Mouse (Mus musculus): Measurements from ENCODE around the gene Ldb2. TPM values are rescaled to one million over a fixed set of nuclear protein-coding genes. Genes with fewer than 3 reads are reported as not detected.
A peak's percentile ranks its signal among the peaks of the same experiment; 100 is the strongest.

Ldb2 gene
- total and polyA plus RNA-seq, 2 experiments from 2014 or later, result 8.0 to 10.6 TPM

GRCm38 (mm10) chr5:44734131-44734723 is 65.3 kb downstream of the Ldb2 start:
- H3K4me2 ChIP-seq (ENCODE audit: low read depth, low read length), result no peak overlapping the region
- H3K9me3 ChIP-seq (replicated peaks; ENCODE audit: control insufficient read depth, low read length), result no peaks in the 10 kb centered on the region
- DNase-seq (ENCODE audit: low spot score) (no peak), ATAC-seq (ENCODE audit: insufficient read depth, low read depth) (no peak)
- no peaks in the 10 kb centered on the region for H3K4me1 ChIP-seq (ENCODE audit: control insufficient read depth, insufficient read depth)
- WGBS, result 83% methylated on average over 3 of the region's 3 CpGs
- H3K27ac ChIP-seq (ENCODE audit: low read depth), result no peak overlapping the region
- no peaks in the 10 kb centered on the region for H3K36me3 ChIP-seq (replicated peaks; ENCODE audit: control insufficient read depth, insufficient read depth, low read length)
- H3K4me3 ChIP-seq (ENCODE audit: low read depth, low read length), result no peak overlapping the region
- no peak for TF ChIP-seq CTCF (IDR thresholded peaks at IDR 0.05; ENCODE audit: low read depth)
- no peak for TF ChIP-seq EP300 (IDR thresholded peaks at IDR 0.05; ENCODE audit: low read depth)
- no peak overlapping the region for H3K9ac ChIP-seq (replicated peaks; ENCODE audit: low read depth, low read length)
- H3K27me3 ChIP-seq (ENCODE audit: control insufficient read depth, insufficient read depth, low read length), result no peaks in the 10 kb centered on the region

- no peaks in the 10 kb centered on the region for H3K9me3 ChIP-seq (replicated peaks; ENCODE audit: control insufficient read depth, low read length)
- no peaks in the 10 kb centered on the region for H3K27me3 ChIP-seq (ENCODE audit: control insufficient read depth, insufficient read depth, low read length)
- no peak overlapping the region for H3K4me2 ChIP-seq (ENCODE audit: low read depth, low read length)
- 46% methylated on average over 8 of the region's 8 CpGs for WGBS
- H3K27ac ChIP-seq (ENCODE audit: low read depth), result no peak overlapping the region
- H3K4me3 ChIP-seq (ENCODE audit: low read depth, low read length), result no peak overlapping the region
- H3K36me3 ChIP-seq (replicated peaks; ENCODE audit: control insufficient read depth, insufficient read depth, low read length), result no peaks in the 10 kb centered on the region
- H3K4me1 ChIP-seq (ENCODE audit: control insufficient read depth, insufficient read depth), result no peaks in the 10 kb centered on the region
- no peak overlapping the region for H3K9ac ChIP-seq (replicated peaks; ENCODE audit: low read depth, low read length)
- DNase-seq (ENCODE audit: low spot score), result no peak
- TF ChIP-seq CTCF (IDR thresholded peaks at IDR 0.05; ENCODE audit: low read depth) (no peak), EP300 (IDR thresholded peaks at IDR 0.05; ENCODE audit: low read depth) (no peak)
- no peak for ATAC-seq (ENCODE audit: insufficient read depth, low read depth)
These were observed 69.7 kb downstream of the Ldb2 start for GRCm38 (mm10) chr5:44729646-44730310.

- no peak for TF ChIP-seq CTCF (IDR thresholded peaks at IDR 0.05; ENCODE audit: low read depth)
- no peak for TF ChIP-seq EP300 (IDR thresholded peaks at IDR 0.05; ENCODE audit: low read depth)
- 75% methylated on average over 11 of the region's 11 CpGs for WGBS
- no peak overlapping the region for H3K4me3 ChIP-seq (ENCODE audit: low read depth, low read length)
- H3K36me3 ChIP-seq (replicated peaks; ENCODE audit: control insufficient read depth, insufficient read depth, low read length), result no peaks in the 10 kb centered on the region
- no peak overlapping the region for H3K4me2 ChIP-seq (ENCODE audit: low read depth, low read length)
- H3K4me1 ChIP-seq (ENCODE audit: control insufficient read depth, insufficient read depth), result no peaks in the 10 kb centered on the region
- H3K9ac ChIP-seq (replicated peaks; ENCODE audit: low read depth, low read length), result no peak overlapping the region
- H3K27ac ChIP-seq (ENCODE audit: low read depth), result 0 out of 2 replicates have a peak overlapping the region, but pooled peaks have one; percentile 30
- no peak for ATAC-seq (ENCODE audit: insufficient read depth, low read depth)
- no peak for DNase-seq (ENCODE audit: low spot score)
- H3K27me3 ChIP-seq (ENCODE audit: control insufficient read depth, insufficient read depth, low read length), result no peaks in the 10 kb centered on the region
- H3K9me3 ChIP-seq (replicated peaks; ENCODE audit: control insufficient read depth, low read length), result no peaks in the 10 kb centered on the region
These were observed 71.5 kb downstream of the Ldb2 start for GRCm38 (mm10) chr5:44727995-44728394.

GRCm38 (mm10) chr5:44726546-44727476 is 72.7 kb downstream of the Ldb2 start:
- DNase-seq (ENCODE audit: low spot score) (no peak), ATAC-seq (ENCODE audit: insufficient read depth, low read depth) (no peak)
- no peak for TF ChIP-seq CTCF (IDR thresholded peaks at IDR 0.05; ENCODE audit: low read depth)
- no peak for TF ChIP-seq EP300 (IDR thresholded peaks at IDR 0.05; ENCODE audit: low read depth)
- H3K4me2 ChIP-seq (ENCODE audit: low read depth, low read length), result no peak overlapping the region
- H3K27ac ChIP-seq (ENCODE audit: low read depth), result peak overlapping the region; percentile 56
- H3K27me3 ChIP-seq (ENCODE audit: control insufficient read depth, insufficient read depth, low read length), result no peaks in the 10 kb centered on the region
- H3K4me1 ChIP-seq (ENCODE audit: control insufficient read depth, insufficient read depth), result no peaks in the 10 kb centered on the region
- H3K9ac ChIP-seq (replicated peaks; ENCODE audit: low read depth, low read length), result no peak overlapping the region
- H3K4me3 ChIP-seq (ENCODE audit: low read depth, low read length), result no peak overlapping the region
- no peaks in the 10 kb centered on the region for H3K9me3 ChIP-seq (replicated peaks; ENCODE audit: control insufficient read depth, low read length)
- H3K36me3 ChIP-seq (replicated peaks; ENCODE audit: control insufficient read depth, insufficient read depth, low read length), result no peaks in the 10 kb centered on the region
- 57% methylated on average over 14 of the region's 14 CpGs for WGBS

GRCm38 (mm10) chr5:44725501-44725900 is 74.0 kb downstream of the Ldb2 start:
- Histone ChIP-seq H3K27ac (ENCODE audit: low read depth) (no peak overlapping the region), H3K9me3 (replicated peaks; ENCODE audit: control insufficient read depth, low read length) (no peaks in the 10 kb centered on the region), H3K36me3 (replicated peaks; ENCODE audit: control insufficient read depth, insufficient read depth, low read length) (no peaks in the 10 kb centered on the region), H3K4me1 (ENCODE audit: control insufficient read depth, insufficient read depth) (no peaks in the 10 kb centered on the region), H3K9ac (replicated peaks; ENCODE audit: low read depth, low read length) (no peak overlapping the region), H3K4me3 (ENCODE audit: low read depth, low read length) (no peak overlapping the region), H3K4me2 (ENCODE audit: low read depth, low read length) (no peak overlapping the region), H3K27me3 (ENCODE audit: control insufficient read depth, insufficient read depth, low read length) (no peaks in the 10 kb centered on the region)
- WGBS, result 54% methylated on average over 2 of the region's 2 CpGs
- no peak for TF ChIP-seq CTCF (IDR thresholded peaks at IDR 0.05; ENCODE audit: low read depth)
- TF ChIP-seq EP300 (IDR thresholded peaks at IDR 0.05; ENCODE audit: low read depth), result no peak
- no peak for ATAC-seq (ENCODE audit: insufficient read depth, low read depth)
- no peak for DNase-seq (ENCODE audit: low spot score)
